Mouse (Mus musculus): ENCODE measurements at regions not wholly inside any gene's neighbourhood (a gene's known extent, or its start where the extent isn't known, plus 50 kb on each side); places are given as distances from the start of the nearest gene placed in this dataset.

DNA sequence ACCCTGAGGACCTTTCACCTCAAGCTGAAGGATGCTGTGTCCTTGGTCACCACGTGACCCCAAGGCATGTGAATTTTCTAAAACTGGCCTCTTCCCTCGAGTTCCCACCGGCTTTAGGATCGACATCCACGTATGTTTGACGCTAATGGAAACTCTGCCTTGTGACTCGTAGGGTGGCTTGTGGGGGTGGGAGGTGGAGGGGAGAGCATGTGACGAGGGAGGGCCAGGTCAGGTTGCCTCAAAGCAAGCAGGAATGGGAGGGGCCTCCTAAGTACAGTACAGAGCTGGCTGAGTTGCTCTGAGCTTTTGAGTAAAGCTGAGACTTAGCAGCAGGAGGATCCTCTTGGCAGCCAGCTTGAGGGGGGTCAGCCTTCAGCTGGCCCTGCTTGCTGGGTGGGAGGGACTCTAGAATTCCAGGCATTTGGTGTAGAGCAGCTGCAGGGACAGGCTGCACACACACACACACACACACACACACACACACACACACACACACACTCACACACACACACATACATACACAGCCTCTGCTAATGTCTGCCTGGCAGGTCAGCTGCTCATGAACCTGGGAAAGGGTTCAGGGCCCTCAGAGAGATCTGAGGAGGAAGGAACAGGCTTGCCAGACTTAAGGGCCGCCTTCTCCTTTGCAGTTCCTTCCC lies 78.5 kb downstream of the Sik1 start:
- DNase-seq, result no peak

DNA sequence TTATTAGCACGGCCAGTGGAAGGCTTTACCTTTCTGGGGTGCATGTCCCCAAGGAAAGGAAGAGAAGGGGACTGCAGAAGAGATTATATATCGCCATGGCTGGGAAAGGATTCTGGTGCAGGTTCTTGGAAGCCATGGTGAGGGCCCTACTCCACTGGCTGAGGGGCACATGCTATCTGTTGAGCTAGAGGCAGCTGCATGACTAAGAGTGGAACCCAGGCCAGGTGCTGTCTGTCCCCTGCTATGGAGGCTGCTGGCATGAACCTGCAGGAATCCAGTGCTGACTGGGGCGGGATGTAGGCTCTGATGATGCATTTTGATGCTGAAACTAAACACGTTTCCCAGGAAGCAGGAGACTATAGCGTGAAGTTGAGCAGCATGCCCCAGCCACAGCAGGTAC lies 77.9 kb downstream of the Sik1 start:
- no peak for DNase-seq

DNA sequence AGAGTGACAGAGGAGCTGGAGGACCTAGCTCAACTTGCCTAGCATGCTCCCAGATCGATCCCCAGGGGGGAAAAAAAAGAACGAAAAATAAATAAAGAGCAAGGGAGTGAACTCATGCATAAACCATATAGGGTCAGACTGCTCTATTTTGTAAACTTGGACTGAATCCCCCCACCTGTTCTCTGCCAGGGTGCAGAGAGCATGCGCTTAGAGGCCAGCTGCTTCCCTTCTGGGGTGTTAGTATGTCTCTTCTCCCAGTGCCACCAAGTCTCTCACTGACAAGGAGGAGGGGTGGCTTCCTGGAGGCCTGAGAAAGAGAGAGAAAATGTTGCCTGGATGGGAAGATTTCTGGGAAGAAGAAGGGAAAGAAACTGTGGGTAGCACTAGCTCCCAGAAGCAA lies 76.1 kb downstream of the Sik1 start:
- no peak for DNase-seq

DNA sequence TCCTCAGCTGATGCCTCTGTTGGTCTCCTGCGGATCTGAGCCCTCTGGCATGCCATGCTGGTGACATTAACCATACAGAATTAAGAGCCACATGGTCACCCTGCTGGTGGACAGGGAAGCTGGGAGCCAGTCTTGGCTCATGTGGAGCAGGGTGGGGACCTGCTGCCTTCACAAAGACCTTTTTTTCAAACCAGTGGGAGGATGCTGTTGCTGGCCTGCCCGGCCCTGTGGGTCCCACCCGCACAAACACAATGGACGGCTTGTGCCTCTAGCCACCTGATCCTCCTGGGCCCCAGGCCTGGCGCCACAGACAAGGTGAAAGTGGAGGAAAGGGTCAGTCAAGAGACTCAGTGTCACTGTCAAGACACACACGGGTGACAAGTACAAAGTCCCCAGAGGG lies 73.4 kb downstream of the Sik1 start:
- DNase-seq, result no peak

DNA sequence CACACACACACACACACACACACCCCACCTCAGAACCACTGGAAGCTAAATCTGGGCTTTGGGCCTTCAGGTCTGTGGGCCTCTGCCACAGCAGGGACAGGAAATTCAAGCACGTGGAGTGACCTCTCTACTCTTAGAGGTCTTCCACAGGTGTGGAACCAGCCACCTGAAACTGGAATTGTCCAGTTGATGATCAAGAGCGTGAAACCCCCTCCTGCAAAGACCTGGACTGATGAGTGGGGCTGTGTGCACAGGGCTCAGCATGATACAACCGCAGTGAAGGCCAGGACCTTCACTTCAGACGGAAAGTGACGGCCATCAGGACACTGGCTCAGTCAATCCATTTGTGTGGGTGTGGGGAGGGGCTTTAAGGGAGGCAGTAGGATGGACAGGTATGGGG lies 72.5 kb downstream of the Sik1 start:
- DNase-seq, result no peak

DNA sequence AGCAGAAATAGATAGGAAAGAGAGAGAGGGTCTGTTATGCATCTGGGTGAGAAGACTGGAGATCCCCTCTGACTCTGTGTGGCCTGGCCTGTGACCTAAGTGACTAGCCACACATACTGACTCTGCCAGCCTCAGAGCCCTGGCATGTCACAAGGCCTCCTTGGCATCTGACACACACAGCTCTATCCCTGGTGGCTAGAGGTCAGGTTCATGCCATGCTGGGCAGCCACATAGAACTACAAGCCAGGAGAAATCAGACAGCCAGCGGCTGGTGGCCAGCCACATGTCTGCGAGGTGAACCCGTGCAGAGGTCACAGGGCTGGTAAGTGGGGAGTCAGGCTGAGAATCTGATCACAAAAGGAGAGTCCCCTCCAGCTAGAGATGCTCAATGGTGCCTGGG lies 67.3 kb downstream of the Sik1 start:
- DNase-seq, result no peak

DNA sequence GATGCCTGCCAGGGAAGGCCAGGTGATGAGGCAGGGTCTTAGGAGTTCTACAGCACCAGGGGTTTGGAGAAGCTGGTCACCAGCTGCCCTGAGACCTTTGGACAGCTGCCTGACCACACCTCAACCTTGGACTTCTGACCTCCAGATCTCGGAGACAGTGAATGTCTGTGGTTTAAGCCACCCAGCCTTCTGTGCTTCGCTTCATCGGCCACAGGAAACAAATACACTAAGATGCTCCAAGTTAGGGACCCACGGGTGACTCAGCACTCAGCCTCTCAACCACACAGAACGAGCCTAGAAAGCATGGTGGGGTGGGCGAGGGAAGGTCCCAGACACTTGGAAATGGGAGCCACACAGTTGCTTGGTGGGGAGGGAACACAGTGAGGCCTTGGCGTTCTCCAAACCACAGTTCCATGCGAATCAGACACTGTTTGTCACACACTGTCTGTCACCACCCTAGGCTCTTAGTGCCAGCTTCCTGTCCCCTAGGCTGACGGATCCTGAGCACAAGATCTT lies 66.5 kb downstream of the Sik1 start:
- no peak for DNase-seq

DNA sequence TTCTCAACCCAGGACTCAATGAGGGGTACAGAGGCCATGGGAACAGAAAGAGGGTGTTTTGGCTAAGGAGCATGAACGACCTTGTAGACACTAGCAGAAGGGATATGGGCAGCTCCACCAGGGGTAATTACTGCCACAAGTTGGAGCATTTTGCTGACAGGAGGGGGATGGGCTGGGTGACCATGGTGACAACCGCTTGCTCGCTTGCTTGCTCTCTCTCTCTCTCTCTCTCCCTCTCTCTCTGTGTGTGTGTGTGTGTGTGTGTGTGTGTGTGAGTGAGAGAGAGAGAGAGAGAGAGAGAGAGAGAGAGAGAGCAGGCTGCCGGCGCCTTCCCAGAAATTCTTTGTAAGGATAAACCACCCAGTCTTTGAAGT lies 65.7 kb downstream of the Sik1 start:
- DNase-seq, result no peak

DNA sequence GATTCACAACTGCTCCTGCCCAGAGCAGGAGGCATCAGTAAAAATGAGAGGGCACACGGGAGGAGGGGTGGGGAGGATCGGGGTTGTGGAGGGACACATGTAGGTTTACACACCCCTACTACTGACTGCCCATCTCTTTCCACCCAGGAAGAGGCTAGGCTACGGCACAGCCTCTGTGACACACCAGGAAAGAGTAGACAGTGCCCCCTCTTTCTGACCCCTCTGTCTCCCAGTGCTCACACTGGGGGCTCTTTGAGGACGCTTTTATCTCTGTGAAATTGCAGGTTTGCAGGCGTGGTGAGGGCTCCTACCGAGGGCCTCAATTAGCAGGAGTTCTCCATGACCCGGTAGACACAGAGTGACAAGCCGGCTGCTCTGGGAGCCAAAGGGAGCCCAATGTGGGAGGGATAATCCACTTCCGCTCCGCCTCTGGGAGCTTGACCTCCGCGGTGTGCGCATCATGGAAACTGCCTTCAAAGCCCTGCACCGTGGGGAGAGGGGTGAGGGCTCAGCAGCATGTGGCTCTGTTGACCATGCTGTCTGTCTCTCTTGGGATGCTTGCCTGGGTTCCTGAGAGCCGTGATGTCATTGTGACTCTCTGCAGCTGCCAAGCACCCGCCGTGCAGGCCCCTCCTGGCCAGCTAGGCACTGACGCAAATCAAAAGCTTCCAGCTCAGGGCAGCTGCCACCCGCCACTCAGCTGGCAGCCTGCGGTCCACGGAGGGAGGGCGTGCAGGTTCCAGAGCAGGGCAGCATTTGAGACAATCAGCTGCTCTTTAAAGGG lies 65.1 kb downstream of the Sik1 start:
- peak; percentile 59 for DNase-seq

DNA sequence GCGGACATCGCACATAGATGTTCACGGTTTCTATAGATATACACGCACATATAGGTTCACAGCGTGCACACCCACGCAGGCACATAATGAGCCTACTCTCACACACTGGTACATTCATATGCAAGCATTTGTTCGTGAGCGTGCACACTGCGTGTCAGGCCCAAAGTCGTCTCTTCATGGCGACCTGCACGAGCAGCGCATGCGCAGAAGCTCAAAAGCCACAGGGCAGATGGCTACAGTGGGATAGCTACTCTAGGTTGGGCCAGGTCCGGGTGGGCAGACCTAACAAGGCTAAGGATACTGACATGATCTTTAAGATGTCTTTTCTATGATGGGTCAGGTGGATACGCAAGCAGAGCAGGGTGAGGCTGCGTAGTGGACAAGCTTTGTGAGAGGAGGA lies 63.9 kb downstream of the Sik1 start:
- DNase-seq, result no peak

DNA sequence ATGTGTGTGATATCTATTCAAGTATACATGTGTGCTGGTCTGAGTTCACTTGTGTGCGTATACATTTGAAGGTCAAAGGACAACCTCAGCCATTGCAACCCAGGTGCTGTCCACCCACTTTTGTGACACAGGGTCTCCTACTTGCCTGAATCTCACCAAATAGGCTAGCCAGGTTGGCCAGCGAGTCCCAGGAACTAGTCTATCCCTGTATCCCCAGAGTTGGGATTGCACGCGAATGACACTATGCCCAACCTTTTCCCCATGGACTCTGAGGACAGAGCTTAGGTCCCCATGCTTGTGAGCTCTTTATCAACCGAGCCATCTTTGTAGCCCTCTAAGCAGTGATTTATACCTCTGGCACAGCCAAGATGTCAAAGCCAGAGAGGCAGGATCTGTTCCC lies 62.6 kb downstream of the Sik1 start:
- no peak for DNase-seq

DNA sequence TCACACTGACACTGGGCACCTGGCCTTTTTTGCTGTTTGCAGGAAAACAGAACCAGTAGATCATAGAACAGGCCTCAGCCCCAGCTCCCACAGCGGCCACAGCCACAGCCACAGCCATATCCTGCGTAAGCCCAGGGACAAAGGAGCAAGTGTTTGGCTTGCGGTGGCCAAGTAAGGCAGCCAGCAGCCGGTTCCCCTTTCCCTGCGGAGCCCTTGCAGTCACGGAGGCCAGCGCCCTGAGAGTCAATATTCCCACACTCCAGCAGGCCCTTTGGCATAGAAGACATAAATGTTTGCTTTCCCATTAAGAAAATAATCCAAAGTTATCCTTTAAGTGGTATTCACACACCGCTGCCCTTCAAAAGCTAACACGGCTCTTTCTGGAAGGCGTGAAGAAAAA lies 62.1 kb downstream of the Sik1 start:
- DNase-seq, result no peak

DNA sequence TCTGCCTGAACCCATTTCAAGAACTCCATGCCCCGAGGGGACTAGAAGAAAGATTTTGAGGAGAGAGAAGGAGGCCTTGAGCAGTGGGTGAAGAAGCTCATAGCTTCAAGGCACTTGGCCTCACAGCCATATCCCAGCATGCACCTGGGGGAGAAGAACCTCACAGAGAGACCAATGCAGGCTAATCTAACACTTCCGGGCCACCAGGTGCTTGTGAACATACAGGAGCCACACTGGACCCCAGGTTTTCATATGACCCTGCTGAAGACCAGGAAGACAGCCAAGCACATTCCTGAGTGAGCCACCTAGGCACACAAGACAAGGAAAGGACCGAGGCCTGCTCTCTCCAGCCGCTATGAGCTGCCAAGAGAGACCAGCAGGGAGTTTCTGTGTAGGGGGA lies 61.6 kb downstream of the Sik1 start:
- DNase-seq, result no peak
